Mouse (Mus musculus): ENCODE measurements at regions not wholly inside any gene's neighbourhood (a gene's known extent, or its start where the extent isn't known, plus 50 kb on each side); places are given as distances from the start of the nearest gene placed in this dataset.

- DNase-seq = no peak
Observed at GRCm38 (mm10) chr14:45992041-45992869, 334.3 kb upstream of the Ddhd1 start.

DNA sequence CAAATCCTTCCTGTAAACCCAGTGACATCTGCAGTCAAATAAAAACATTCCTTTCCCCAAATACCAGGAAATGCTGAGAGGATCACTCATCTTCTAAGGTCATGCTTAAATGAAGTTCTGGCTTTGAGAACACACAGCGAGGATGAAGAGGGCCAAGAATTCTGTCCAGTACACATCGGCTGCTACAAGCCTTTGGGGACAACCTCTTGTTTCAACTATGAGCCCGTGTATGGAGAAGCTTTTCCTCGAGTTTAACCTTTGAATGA lies 334.9 kb upstream of the Ddhd1 start:
- DNase-seq = no peak

DNA sequence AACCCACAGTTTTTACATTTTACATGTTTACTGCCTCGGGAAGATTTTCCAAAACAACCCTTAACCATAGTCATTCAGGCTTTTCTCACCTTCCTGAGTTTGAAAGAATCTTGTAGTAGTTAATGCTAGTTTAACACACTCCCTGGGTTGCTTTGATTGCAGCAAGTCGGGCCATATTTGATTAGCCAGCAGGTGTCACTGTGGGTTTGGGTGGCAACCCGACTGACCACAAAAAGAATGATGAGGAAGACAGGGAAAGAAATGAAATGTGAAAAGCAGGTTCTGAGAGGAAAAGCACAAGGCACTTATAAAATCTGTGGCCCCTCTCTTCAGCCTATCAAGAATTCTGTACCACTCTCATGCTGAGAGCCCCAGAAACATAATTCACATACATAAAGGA lies 335.7 kb upstream of the Ddhd1 start:
- peak; percentile 78 for DNase-seq

DNA sequence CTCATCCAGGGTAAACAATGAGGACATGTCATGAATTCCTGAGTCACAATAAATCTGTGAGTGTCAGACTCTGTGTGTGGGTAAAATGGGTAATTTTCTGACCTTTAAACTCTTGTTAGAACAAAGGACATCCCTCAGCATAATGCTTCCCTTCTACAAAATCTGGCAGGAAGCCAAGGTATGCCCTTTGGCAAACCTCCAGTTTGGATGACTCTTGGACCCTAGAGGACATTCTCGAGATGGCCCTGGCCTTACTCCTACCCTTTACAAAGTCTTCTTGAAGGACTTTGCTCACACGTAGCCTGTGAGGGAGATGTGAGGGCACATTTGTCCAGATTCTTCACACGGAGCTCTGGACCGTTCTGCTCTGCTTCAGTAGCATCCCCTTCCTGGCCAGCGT lies 338.8 kb upstream of the Ddhd1 start:
- DNase-seq = peak; percentile 47

GRCm38 (mm10) chr14:46004078-46004477 lies 346.1 kb upstream of the Ddhd1 start:
- DNase-seq = no peak

GRCm38 (mm10) chr14:46005307-46005706 lies 347.4 kb upstream of the Ddhd1 start:
- peak; percentile 49 for DNase-seq

- no peak for DNase-seq
Observed at GRCm38 (mm10) chr14:46013232-46013631, 355.3 kb upstream of the Ddhd1 start.

DNA sequence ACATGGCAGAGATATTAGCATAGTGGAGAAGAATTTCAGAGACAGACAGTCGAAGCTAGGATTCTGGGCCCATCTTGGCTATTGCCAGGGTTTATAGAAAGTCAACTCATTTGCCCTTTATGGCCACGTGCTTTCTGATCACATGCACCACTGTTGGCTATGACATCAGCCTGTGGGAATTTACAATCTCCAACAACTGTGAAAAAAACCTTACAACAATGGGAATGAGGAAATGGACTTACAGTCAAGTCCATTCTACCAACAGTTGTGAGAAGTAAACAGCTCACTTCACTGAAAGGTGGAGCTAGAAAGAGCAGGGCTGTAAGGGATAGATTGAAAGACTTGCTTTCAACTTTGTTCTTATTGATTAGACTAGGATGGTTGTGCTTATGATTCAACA lies 356.1 kb upstream of the Ddhd1 start:
- no peak for DNase-seq

GRCm38 (mm10) chr14:46015682-46016400 lies 357.9 kb upstream of the Ddhd1 start:
- no peak for DNase-seq

DNA sequence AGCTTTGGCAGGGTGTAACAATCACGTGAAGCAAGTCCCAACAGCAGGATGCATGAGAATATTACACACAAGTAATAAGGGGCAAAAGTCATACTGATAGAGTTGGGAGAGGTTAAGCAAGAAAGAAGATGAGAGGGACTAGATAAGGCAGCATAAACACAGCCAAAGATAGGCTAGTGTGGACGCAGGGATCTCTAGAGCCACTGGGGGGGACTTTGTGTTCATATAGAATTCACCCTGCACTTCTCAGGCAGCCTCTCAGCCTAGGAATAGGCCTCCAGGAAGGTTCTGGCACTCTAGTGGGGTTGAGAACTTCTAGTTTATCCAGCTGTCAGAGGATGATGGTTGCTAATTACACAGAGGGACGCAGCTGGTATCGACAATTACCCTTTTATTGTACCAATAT lies 358.8 kb upstream of the Ddhd1 start:
- no peak for DNase-seq

DNA sequence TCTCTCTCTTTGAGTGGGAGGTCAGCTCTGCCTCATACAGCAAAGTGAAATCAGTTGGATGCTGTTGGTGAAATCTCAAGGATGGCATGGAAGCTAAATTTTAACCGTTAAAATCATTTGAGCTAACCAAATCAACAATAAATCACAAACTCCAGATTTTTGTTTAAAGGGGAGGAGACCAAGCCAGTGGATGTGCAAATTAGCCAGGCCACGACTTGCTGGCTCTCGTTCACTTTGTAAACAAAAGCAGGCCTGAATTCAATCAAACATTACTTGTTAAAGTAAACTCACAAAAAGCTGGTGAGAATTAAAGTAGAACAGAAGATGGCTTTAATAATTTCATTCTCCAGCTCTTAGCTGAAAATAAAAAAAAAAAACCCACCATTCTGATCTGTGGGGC lies 359.3 kb upstream of the Ddhd1 start:
- no peak for DNase-seq

DNA sequence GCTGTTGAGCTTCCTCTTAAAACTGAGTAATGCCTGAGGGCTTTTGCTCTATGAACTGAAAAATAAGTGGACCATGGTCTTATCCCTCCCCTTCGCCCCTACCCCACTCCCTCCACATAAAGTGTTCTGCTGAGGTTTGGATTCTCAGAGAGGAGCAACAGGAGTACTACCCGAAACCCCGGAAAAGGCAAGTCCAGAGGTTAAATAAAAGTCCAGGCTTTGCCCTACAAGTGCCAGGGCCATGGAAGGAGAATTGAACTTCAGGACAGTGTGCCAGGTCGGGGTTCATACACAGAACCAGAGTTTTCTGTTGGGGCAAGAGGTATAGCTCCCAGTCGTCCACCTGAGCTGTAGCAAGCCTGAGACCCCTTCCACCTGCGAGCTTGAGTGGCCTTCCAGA lies 360.0 kb upstream of the Ddhd1 start:
- no peak for DNase-seq

GRCm38 (mm10) chr14:46019240-46020025 lies 359.8 kb upstream of the Gm15217 start:
- peak; percentile 67 for DNase-seq

GRCm38 (mm10) chr14:46034301-46034700 lies 344.9 kb upstream of the Gm15217 start:
- DNase-seq = no peak

DNA sequence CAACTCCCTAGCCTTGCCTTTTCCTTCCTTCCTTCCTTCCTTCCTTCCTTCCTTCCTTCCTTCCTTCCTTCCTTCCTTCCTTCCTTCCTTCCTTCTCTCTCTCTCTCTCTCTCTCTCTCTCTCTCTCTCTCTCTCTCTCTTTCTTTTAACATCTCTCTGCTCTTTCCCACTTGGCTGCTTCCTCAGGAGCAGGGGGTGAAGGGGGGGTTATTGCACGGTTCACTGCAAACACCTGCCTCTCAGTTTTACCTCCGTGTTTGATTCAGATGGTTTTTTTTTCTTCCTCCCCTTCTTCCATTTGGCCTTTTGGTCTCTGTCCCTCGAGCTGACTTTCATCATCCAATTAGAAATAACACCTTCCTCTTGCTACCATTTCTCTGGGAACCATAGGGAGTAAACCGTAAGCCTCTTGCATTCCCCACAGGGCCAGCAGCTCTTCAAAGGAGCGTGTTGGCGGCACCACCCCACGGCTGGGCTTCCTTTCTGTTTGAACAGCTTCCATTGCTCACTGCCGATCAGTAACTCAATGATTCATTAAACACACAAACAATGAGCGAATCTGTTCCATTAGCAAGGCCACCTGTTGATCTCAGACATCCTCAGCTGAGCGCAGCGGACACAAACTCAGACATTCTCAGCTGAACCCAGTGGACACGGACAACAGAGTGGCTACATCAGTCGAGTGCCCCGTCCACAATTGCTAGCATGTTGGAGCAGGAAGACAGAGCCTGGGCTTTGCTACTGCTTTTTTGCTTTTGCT lies 318.4 kb upstream of the Gm15217 start:
- DNase-seq = peak; percentile 48

DNA sequence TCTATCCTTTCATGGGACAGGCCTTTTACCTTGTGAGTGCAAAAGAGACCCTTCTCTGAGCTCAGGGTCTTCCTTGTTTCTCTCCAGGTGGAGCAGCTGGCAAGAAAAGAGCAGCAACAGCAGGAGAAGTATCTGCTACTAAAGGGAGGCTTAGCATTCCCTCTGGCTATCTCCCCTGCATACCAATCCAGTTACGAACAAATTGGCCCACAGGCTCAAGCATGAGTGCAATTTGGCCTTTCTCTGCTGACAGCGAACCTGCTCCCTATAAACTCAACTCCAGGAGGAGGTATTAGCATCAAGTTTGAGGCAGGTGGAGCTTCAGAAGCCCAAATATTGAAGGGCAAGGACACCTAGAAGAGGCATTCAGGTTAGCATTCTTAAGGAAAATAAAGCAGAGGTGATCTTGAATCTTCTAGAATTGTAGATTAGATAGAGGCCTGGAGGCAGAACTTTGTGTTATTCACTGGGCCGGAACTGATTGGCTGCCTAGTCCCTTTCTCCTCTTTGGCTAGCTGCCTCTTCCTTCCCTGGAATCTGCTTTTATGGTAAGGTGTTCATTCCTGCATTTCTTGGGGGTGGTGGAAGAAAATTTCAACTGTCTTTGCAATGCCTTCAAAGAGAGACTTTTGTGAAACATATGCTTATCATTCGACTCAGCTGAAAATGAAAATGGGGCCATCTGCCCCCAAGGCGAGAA lies 312.0 kb upstream of the Gm15217 start:
- DNase-seq = no peak

DNA sequence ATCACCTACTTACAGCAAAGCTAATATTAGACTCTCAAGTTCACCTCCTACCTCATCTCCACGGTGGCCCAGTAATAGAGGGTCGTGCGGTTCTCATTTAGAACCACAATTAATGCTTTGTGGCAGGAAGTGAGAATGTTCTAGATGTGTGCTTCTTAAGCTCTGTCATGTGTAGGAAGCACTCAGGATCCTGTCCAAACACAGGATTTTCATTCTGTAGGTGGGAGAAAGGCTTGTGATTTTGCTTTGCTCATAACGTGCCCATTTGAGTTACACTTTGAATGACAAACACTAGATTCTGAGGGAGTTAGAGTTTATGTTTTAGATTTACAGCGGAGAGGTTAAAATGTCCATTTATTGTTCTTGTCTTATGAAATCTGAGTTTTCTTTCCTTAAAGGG lies 308.0 kb upstream of the Gm15217 start:
- DNase-seq = no peak

GRCm38 (mm10) chr14:46076738-46077137 lies 302.5 kb upstream of the Gm15217 start:
- DNase-seq = peak; percentile 12

GRCm38 (mm10) chr14:46077406-46078131 lies 301.6 kb upstream of the Gm15217 start:
- no peak for DNase-seq

DNA sequence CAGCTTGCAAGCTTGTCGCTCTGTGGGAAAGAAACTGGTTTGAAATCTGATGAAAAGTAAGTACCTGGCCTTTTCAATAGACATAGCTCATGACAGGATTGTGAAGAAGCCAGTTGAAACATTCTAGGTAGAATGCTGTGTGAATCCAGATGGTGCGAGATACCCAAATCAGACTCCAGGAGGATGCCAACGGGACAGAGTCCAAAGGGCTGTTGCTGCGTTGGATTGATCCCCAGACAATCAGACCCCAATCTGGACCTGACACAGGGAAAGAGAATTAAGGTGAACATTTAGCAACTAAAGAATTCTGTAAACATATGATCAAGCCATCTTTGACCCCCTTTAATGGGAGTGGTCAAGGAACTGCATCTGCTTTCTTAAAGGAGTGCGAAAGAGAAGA lies 296.6 kb upstream of the Gm15217 start:
- no peak for DNase-seq

- DNase-seq = no peak
Observed at GRCm38 (mm10) chr14:46088968-46089691, 290.1 kb upstream of the Gm15217 start.
